Mouse (Mus musculus) embryonic facial prominence, embryonic 10.5 days (tissue): ENCODE measurements at regions not wholly inside any gene's neighbourhood (a gene's known extent, or its start where the extent isn't known, plus 50 kb on each side); places are given as distances from the start of the nearest gene placed in this dataset.

Experiments used
- DNase-seq: peaks from one replicate; pipeline ENCODE4 v3.0.0-alpha.2; 2017; ENCODE audit warnings: low spot score
- H3K27ac ChIP-seq: fragments of 300-500 bp; sonication (generic); replicated peaks from 2 replicates; pipeline ENCODE4 v1.5.1; 2016; ENCODE audit warnings: mild to moderate bottlenecking
- H3K27me3 ChIP-seq: fragments of 300-500 bp; sonication (generic); replicated peaks from 2 replicates; pipeline ENCODE4 v1.6.1; 2016; ENCODE audit warnings: low read depth, mild to moderate bottlenecking; ENCODE audit not compliant: poor library complexity, severe bottlenecking
- H3K36me3 ChIP-seq: fragments of 300-500 bp; sonication (generic); replicated peaks from 2 replicates; pipeline ENCODE4 v1.6.1; 2016; ENCODE audit warnings: mild to moderate bottlenecking, moderate library complexity
- H3K4me1 ChIP-seq: fragments of 300-500 bp; sonication (generic); 2 replicates; pipeline ENCODE4 v1.6.1; 2016
- H3K4me3 ChIP-seq: fragments of 300-500 bp; sonication (generic); 2 replicates; pipeline ENCODE4 v1.5.1; 2016; ENCODE audit warnings: mild to moderate bottlenecking, moderate library complexity
- H3K9me3 ChIP-seq: fragments of 300-500 bp; sonication (generic); 2 replicates; pipeline ENCODE4 v1.6.1; 2016; ENCODE audit warnings: mild to moderate bottlenecking
- WGBS: fragments of 180-500 bp; shearing (Covaris S2); methylation state at CpG from one replicate; pipeline ENCODE4 v1.1.7; 2016; 5-methylcytosine and 5-hydroxymethylcytosine counted together

DNA sequence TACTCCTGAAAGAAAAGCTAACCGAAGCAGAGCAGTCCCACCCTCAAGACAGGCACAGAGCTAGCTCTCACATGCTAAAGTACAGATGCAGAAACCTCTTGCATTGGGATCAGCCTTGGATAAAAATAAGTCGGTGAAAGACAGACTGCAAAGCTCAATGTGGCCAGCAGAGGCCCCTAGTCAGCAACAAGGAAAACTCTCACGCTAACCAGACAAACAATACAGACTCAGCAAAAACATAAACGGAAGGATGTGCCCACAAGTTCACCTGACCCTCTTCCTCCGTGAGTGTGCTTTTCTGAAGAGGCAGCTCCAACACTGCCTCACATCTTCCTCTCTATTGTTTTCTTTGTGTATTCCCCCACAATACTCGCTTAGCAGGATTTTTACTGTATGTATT lies 77.8 kb downstream of the Rpia start:
- Histone ChIP-seq H3K36me3 (no peaks in the 10 kb centered on the region), H3K4me1 (no peaks in the 10 kb centered on the region), H3K4me3 (peak overlapping the region; percentile 31; the same call in 1 of the 2 replicates), H3K27me3 (no peaks in the 10 kb centered on the region), H3K27ac (no peak overlapping the region), H3K9me3 (no peaks in the 10 kb centered on the region)
- WGBS, result 19% methylated on average over 6 of the region's 6 CpGs
- DNase-seq, result peak; percentile 69

DNA sequence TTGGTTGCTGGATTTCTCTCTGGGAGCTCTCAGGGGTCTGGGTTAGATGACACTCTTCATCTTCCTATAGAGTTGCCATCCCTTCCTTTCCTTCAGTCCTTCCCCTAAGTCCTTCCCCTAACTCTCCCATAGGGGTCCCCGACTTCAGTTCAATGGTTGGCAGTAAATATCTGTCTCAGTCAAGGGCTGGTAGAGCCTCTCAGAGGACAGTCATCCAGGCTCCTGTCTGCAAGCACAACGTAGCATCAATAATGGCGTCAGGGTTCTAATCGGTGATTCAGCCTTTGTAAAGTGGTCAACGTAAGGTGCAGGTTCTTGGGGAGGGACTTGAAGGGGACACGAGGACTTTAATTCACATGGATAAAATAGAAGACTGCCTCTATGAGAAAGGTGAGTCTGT lies 78.4 kb downstream of the Rpia start:
- no peaks in the 10 kb centered on the region for H3K4me1 ChIP-seq
- no peak overlapping the region for H3K4me3 ChIP-seq
- no peak overlapping the region for H3K27ac ChIP-seq
- H3K9me3 ChIP-seq, result no peaks in the 10 kb centered on the region
- no peak for DNase-seq
- no peaks in the 10 kb centered on the region for H3K27me3 ChIP-seq
- WGBS, result 78% methylated on average over 6 of the region's 6 CpGs
- H3K36me3 ChIP-seq, result no peaks in the 10 kb centered on the region

DNA sequence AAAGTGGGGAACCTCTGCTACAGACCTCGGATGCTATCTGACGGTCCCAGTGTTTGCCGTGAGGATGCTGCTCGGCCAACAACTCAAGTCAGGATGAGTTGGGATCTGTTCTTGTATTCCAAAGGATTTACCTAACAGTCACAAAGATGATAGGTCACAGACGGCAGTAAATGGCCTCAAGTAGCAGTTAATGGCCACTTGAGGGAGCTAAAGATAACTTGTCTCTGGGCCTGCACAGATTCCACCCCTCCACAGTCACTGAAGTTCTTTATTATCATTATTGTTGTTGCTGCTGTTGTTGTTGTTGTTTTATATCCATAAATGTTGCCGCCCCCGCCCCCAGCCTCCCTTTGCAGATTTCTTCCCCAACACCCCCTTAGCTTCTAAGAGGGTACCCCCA lies 78.9 kb downstream of the Rpia start:
- no peak for DNase-seq
- 38% methylated on average over 7 of the region's 7 CpGs for WGBS
- Histone ChIP-seq H3K9me3 (no peaks in the 10 kb centered on the region), H3K4me1 (no peaks in the 10 kb centered on the region), H3K36me3 (no peaks in the 10 kb centered on the region), H3K27ac (no peak overlapping the region), H3K4me3 (no peak overlapping the region), H3K27me3 (no peaks in the 10 kb centered on the region)

DNA sequence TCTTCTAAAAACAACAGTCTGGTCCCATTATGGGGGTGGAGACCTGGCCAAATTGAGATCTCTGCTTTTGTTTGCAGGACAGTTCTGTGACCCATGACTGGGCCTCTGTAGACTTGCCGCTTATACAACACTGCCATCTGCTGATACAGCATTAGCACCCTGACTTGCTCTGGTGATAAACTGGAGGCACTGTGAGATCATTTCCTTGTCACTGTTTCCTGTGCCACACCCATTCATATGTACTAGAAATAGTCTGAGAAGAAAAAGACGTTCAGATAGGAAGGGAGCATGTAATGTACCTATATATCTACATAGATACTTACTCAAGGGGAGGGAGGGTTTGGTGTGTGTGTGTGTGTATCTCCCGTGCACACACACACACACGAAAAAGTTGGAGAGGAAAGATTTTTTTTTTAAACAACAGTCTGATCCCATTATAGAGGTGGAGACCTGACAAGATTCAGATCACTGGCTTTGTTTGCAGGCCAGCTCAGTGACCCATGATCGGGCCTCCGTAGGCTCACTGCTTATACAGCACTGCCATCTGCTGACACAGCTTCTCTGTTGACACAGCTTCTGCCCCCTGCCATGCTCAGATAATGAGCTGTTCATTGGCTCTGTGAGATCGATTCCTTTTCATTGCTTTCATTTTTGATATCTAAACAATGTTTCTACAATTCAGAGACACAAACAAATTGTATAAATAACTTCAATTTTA lies 82.5 kb downstream of the Rpia start:
- Histone ChIP-seq H3K36me3 (no peaks in the 10 kb centered on the region), H3K9me3 (no peaks in the 10 kb centered on the region), H3K27ac (no peak overlapping the region), H3K4me1 (no peaks in the 10 kb centered on the region), H3K27me3 (no peaks in the 10 kb centered on the region), H3K4me3 (no peak overlapping the region)
- peak; percentile 53 for DNase-seq
- WGBS, result 22% methylated on average over 7 of the region's 7 CpGs

DNA sequence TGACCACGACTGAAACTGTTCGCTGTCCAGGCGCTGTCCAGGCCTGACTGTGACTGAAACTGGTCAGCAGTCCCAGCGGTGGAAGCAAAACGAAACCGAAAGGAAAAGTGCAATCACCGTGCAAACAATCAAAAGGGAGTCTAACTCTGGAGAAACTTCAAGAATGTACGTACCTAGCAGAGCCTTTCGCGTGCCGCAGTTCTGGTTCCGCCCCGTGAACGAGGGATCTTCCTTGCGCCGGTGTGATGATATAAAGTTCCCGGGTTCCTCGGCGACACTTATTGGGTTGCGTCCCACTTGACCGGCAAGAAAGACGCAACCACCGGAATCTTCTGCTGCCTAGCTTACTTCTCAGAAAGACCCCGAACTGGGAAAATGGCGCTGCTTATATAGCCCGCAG lies 96.4 kb downstream of the Rpia start:
- H3K9me3 ChIP-seq, result peaks cover 12% of the 10 kb centered on the region
- WGBS, result 97% methylated on average over 26 of the region's 26 CpGs
- no peak for DNase-seq
- no peak overlapping the region for H3K4me3 ChIP-seq
- H3K36me3 ChIP-seq, result no peaks in the 10 kb centered on the region
- H3K4me1 ChIP-seq, result no peaks in the 10 kb centered on the region
- no peaks in the 10 kb centered on the region for H3K27me3 ChIP-seq
- H3K27ac ChIP-seq, result no peak overlapping the region
